Mouse (Mus musculus): ENCODE results near the gene Pde10a.

DNA sequence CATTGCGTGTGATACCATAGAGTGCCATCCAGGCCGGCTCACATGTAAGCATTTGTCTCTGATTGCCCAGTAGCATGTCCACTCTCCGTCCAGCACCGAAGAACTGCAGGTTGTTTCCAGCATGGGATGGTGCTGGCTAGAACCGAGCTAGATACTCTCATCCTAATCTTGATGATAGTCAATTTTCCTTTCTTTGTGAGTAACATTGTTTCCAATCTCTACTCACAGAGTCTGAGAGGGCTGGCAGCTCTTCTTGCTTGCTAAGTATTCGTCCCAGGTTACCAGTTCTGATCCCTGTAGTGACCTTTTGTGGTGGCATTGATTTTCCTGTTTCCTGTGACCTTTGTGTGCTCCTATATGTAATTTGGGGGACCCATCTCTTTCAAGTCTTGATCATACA is 356.5 kb downstream of the Pde10a start:
- no peak for TF ChIP-seq CTCF (IDR thresholded peaks at IDR 0.05; ENCODE audit: low read depth, low read length)
- TF ChIP-seq POLR2A (IDR thresholded peaks at IDR 0.05; ENCODE audit: borderline replicate concordance, low read depth, low read length) = no peak
